Mouse (Mus musculus) small intestine, adult 2 months (tissue): ENCODE measurements around the gene Mthfd1l. TPM values are rescaled to one million over a fixed set of nuclear protein-coding genes. Genes with fewer than 3 reads are reported as not detected.

Experiments
- H3K27ac ChIP-seq: fragments of 200-500 bp; 2 replicates; pipeline ENCODE4 v1.5.1; 2012; ENCODE audit warnings: low read depth, low read length, control low read depth, inconsistent platforms; ENCODE audit not compliant: insufficient read depth
- H3K27me3 ChIP-seq: fragments of 200-500 bp; 2 replicates; pipeline ENCODE4 v1.6.1; 2012; ENCODE audit warnings: mild to moderate bottlenecking, moderate library complexity, low read length, inconsistent platforms; ENCODE audit not compliant: control insufficient read depth, insufficient read depth
- H3K36me3 ChIP-seq: fragments of 200-500 bp; 2 replicates; pipeline ENCODE4 v1.6.1; 2012; ENCODE audit warnings: mild to moderate bottlenecking, low read length, control low read depth, inconsistent platforms; ENCODE audit not compliant: control insufficient read depth, insufficient read depth
- H3K4me1 ChIP-seq: fragments of 200-500 bp; 2 replicates; pipeline ENCODE4 v1.6.1; 2012; ENCODE audit warnings: low read length, inconsistent platforms, mixed read lengths; ENCODE audit not compliant: control insufficient read depth, insufficient read depth, insufficient read length
- H3K4me3 ChIP-seq: fragments of 200-500 bp; 2 replicates; pipeline ENCODE4 v1.5.1; 2012; ENCODE audit warnings: low read depth, mild to moderate bottlenecking, control low read depth, inconsistent platforms, low read length, moderate library complexity
- CTCF ChIP-seq: fragments of 200-500 bp; IDR thresholded peaks from 2 replicates; pipeline ENCODE4 v1.5.1; 2012; ENCODE audit warnings: low read depth, mild to moderate bottlenecking, control low read depth, inconsistent platforms, low read length, moderate library complexity, mixed read lengths; ENCODE audit not compliant: insufficient replicate concordance, insufficient read length; ENCODE audit errors: extremely low read depth
- POLR2A ChIP-seq: fragments of 200-500 bp; IDR thresholded peaks from 2 replicates; pipeline ENCODE4 v1.6.1; 2012; ENCODE audit warnings: low read depth, mild to moderate bottlenecking, control low read depth, inconsistent platforms, low read length, moderate library complexity
- WGBS: fragments of 180-500 bp; shearing (Covaris S2); methylation state at CpG from one replicate; pipeline ENCODE4 v1.1.7; 2018; 5-methylcytosine and 5-hydroxymethylcytosine counted together
- polyA plus RNA-seq: library from polyadenylated mRNA; depleted of rRNA; stranded (reverse); fragments of >200 nt; gene quantifications from 2 replicates; pipeline ENCODE4 v1.2.3, GENCODE M21; 2012

Mthfd1l gene
- polyA plus RNA-seq, 1 experiment = 1.3 TPM

- TF ChIP-seq POLR2A = no peak
- TF ChIP-seq CTCF = no peak
- Histone ChIP-seq H3K4me1 (no peaks in the 10 kb centered on the region), H3K36me3 (no peaks in the 10 kb centered on the region), H3K27ac (no peak overlapping the region), H3K4me3 (no peak overlapping the region), H3K27me3 (no peaks in the 10 kb centered on the region)
- WGBS = 67% methylated on average over 4 of the region's 4 CpGs
Observed at GRCm38 (mm10) chr10:4084907-4085306, 112.0 kb downstream of the Mthfd1l start.

- Histone ChIP-seq H3K4me3 (no peak overlapping the region), H3K27me3 (no peaks in the 10 kb centered on the region), H3K36me3 (no peaks in the 10 kb centered on the region), H3K27ac (no peak overlapping the region), H3K4me1 (no peaks in the 10 kb centered on the region)
- TF ChIP-seq POLR2A = no peak
- no peak for TF ChIP-seq CTCF
- WGBS = 53% methylated on average over 7 of the region's 7 CpGs
Observed at GRCm38 (mm10) chr10:4085363-4086141, 112.6 kb downstream of the Mthfd1l start.

DNA sequence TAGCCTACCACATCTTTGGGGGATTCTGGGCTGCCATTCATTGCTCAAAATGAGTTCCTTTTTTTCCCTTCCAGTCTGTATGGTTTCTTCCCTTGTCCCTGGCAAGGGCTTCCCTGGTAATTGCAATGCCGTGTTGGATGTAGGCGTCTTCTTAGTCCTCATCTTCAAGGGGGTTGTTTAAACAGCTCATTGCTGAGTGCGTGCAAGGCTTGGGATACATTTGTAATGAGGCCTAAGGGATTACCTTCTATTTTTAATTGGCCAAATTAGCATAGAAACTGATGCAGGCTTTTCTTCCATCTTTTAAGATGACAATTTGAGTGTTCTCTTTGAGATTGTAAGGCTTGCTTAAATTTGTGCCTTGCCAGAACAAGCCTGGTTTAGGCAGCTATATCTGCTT is 114.6 kb downstream of the Mthfd1l start:
- 96% methylated on average over 3 of the region's 3 CpGs for WGBS
- TF ChIP-seq POLR2A = no peak
- no peak for TF ChIP-seq CTCF
- Histone ChIP-seq H3K27me3 (no peaks in the 10 kb centered on the region), H3K27ac (no peak overlapping the region), H3K36me3 (no peaks in the 10 kb centered on the region), H3K4me3 (no peak overlapping the region), H3K4me1 (no peaks in the 10 kb centered on the region)

DNA sequence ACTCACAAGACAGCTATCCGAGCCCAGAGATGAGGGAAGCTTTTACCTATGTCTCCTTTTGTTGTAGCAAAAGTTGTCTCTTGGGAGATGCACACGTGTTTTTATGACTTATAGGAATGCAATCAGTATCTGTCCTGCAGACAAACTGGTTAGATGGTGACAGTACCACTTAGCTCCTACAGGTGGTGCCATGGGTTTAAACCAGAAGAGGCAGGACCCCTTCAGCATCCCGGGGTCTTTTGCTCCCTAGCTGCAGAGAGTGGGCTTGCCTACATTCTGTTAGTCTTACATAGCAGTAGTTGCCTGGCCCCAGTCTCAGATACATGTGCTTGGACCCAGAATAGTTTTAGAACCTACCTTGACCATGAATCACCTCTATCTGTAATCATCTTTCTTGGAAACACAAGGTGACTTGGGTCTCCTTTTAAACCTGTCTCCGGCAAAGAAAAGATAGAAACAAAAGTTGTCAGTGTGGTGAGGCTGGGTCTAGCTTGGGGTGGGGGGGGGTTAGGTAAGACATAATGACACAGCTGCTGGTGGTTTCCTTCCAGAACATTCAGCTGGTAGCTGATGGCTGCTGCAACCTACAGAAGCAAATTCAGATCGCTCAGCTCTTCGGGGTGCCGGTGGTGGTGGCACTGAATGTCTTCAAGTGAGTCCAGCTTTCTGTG is 116.0 kb downstream of the Mthfd1l start:
- WGBS = 75% methylated on average over 7 of the region's 7 CpGs
- TF ChIP-seq CTCF = peak; percentile 36; the same call in 1 of the 2 replicates
- TF ChIP-seq POLR2A = no peak

GRCm38 (mm10) chr10:4089885-4090284 is 117.0 kb downstream of the Mthfd1l start:
- 93% methylated on average over 15 of the region's 15 CpGs for WGBS

More for the DNA sequence above, 116.0 kb downstream of the Mthfd1l start:
- Histone ChIP-seq H3K27ac (no peak overlapping the region), H3K36me3 (no peaks in the 10 kb centered on the region), H3K4me3 (no peak overlapping the region), H3K4me1 (no peaks in the 10 kb centered on the region), H3K27me3 (no peaks in the 10 kb centered on the region)

GRCm38 (mm10) chr10:4092990-4093389 is 120.1 kb downstream of the Mthfd1l start:
- no peak for TF ChIP-seq POLR2A
- TF ChIP-seq CTCF = no peak
- Histone ChIP-seq H3K27me3 (no peaks in the 10 kb centered on the region), H3K36me3 (no peaks in the 10 kb centered on the region), H3K4me1 (no peaks in the 10 kb centered on the region), H3K4me3 (no peak overlapping the region), H3K27ac (no peak overlapping the region)
- WGBS = 91% methylated on average over 8 of the region's 8 CpGs

More at GRCm38 (mm10) chr10:4089885-4090284, 117.0 kb downstream of the Mthfd1l start:
- Histone ChIP-seq H3K27me3 (no peaks in the 10 kb centered on the region), H3K4me1 (no peaks in the 10 kb centered on the region), H3K4me3 (no peak overlapping the region), H3K27ac (no peak overlapping the region), H3K36me3 (no peaks in the 10 kb centered on the region)
- no peak for TF ChIP-seq CTCF
- no peak for TF ChIP-seq POLR2A
